Mouse (Mus musculus): ENCODE data around the gene Gata2. TPM values are rescaled to one million over a fixed set of nuclear protein-coding genes. Genes with fewer than 3 reads are reported as not detected.
A peak's percentile ranks its signal among the peaks of the same experiment; 100 is the strongest.

Gata2 gene
- total RNA-seq, 2 experiments from 2014 or later = 18.1 to 23.4 TPM

- peak in 1 of 2 experiments; percentile 45 for DNase-seq
These were observed 1.3 kb downstream of the Gata2 start for GRCm38 (mm10) chr6:88194978-88195325.

- peak; percentile 7 to 42 for DNase-seq
These were observed 2.5 kb downstream of the Gata2 start for GRCm38 (mm10) chr6:88196054-88196732.

- DNase-seq = peak in 1 of 2 experiments; percentile 45
These were observed 3.1 kb downstream of the Gata2 start for GRCm38 (mm10) chr6:88196733-88197312.

DNA sequence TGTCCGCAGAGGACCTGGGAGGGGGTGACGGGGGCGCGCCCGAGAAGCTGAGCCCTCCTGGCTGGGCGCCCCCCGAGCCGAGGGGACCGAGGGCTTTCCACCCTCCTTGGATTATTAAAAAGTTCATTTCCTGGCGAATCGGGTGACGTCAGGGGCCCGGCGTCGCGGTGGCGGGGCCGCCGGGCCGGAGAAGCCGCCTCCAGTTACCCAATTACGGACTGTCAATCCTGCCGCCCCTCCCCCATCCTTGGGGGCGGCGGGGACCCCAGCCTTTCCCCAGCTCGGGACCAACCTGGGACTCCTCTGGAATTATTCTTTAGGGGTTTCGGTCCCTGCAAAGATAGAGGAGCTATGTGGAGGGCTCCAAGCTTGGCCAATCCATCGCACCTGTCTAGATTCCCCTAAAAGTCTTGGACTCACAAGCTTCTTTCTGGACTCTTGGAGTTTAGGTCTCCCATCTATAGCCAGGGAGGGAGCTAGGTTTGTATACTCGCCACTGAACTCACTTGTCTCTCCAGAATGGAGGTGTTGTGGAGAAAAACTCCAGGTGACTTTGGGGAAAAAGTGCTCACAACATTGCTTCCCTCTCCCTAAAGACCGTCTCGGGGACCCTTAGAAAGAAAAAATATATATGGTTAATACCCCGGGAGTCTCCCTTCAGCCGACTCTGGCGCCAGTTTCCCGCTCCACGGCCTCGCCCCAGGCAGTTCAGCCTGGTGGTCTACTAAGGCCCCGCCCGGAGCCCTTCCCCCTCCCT lies 3.8 kb downstream of the Gata2 start:
- DNase-seq = peak; percentile 71 to 73

- DNase-seq = peak; percentile 87 to 92
These were observed 4.6 kb downstream of the Gata2 start for GRCm38 (mm10) chr6:88198070-88198940.

DNA sequence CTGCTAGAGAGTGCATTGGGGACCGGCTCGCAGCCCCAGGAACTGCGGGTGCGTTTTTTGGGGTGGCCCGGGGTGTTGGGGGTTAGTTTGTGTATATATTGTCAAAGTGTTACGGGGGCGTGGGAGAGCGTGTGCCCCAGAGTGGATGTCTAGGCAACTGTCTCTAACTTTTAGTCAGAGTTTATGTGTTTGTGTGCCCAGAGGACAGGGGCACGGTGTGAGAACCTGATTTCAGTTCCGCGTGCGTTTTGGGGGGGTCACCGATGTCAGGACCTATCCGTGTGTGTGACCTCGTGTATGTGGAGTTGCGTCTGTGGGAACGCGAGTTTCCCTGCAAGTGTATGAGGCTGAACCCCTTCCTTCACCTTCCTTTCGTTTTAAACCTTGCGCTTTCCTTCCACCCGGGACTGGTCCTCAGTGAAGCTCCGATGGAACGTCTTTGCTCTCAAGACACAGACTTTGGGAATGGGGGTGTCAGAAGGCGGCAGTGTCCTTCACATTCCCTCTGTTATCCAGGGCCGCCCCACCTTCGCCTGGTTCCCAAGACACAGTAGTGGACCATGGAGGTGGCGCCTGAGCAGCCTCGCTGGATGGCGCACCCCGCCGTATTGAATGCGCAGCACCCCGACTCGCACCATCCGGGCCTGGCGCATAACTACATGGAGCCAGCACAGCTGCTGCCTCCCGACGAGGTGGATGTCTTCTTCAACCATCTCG lies 5.5 kb downstream of the Gata2 start:
- peak in 1 of 2 experiments; percentile 50 for DNase-seq

- peak in 1 of 2 experiments; percentile 15 for DNase-seq
These were observed 6.3 kb downstream of the Gata2 start for GRCm38 (mm10) chr6:88199718-88200692.

DNA sequence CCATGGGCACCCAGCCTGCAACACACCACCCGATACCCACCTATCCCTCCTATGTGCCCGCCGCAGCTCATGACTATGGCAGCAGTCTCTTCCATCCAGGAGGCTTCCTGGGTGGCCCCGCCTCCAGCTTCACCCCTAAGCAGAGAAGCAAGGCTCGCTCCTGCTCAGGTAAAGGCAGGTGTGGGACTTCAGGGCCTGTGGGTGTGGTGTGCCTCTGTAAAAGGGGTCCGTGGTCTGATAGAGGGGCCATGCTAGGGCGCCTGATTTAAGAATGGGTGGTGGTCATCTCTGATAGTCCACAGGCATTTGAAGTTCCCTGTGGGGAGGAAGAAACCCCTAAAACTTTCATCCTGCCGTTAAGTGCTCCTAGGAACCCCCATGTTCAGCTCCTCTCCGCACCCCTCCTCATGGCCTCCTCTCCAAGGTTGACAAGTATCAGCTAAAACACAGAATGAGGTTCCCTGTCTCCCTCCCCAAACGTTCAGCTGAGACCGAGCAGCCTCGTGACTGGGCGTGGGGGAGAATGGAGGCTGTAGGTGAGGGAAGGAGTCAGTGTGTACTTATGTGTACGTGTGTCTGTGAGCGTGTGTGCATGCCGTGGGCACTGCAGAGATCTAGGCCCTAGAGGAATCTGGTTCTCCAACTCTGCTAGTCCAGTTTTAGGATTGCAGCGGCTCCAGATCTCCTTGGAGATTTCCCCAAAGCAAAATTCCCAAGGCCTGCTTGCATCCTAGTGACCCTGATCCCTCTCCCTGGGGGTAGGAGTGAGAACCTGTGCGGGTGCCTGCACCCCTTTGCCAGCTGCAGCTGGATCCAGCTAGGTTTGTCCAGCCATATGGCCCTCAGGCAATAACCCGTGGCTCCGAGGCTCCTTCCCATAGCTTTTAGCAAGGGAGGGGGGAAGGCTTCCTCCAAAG lies 7.3 kb downstream of the Gata2 start:
- DNase-seq = peak in 1 of 2 experiments; percentile 18

DNA sequence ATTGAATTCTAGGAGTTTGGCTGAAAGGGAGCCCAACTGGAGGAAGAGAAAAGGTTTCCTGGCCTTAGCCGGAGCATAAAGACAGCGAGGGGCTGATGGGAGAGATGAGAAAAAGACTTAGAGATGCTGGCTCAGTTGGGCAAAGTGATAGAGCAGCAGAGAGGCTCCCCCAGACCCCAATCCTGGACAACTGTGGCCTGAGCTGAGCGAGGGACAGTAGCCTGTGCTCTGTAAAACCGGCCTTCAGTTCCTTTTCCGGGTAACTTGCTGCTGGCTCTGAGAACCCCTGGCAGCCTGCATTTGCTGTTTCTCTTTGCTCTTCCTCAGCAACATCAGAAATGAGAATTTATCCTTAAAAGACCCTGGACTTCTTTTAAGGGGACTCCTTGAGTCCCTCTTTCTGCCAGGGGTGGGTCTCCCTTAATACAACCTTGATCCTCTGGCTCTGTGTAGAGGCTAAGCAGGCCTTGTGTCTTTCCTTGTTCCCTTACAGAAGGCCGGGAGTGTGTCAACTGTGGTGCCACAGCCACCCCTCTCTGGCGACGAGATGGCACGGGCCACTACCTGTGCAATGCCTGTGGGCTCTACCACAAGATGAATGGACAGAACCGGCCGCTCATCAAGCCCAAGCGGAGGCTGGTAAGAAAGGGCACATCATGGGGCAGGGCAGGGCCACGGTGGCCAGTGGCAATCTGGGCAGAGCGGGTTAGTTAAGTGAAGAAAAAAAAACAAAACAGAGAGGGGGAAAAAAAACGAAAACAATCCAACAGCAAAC lies 8.4 kb downstream of the Gata2 start:
- DNase-seq = peak in 1 of 2 experiments; percentile 37

GRCm38 (mm10) chr6:88202921-88203690 lies 9.4 kb downstream of the Gata2 start:
- peak; percentile 67 to 90 for DNase-seq

DNA sequence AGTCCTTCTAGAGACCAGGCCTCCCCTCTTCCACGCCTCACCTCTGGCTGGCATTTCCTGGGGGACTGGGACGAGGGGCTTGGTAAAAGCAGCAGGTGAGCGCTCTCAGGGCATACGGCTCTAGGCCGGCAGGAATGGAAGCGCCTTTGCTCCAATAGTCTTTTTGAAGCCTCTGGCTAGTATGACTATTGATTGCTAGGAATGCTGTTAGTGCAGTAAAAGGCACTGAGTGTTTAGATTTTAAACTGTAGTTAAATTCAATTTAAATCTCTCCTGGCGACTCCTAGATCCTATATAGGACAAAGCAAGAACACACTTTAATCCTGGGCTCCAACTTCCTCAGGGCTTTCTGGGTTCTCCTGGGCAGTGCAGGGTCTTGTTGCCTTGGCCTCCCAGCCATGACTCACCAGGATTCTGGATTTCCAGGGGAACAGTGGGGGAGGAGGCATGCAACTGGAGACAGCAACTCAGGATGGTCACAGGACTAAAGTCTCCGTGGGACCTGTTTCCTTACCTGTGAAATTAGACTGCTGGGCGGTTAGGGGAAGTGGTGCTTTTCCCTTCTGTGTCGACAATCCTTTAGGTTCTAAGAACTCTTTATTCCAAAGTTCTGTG lies 10.2 kb downstream of the Gata2 start:
- DNase-seq = no peak

GRCm38 (mm10) chr6:88204531-88205385 lies 11.1 kb downstream of the Gata2 start:
- peak; percentile 55 to 77 for DNase-seq

DNA sequence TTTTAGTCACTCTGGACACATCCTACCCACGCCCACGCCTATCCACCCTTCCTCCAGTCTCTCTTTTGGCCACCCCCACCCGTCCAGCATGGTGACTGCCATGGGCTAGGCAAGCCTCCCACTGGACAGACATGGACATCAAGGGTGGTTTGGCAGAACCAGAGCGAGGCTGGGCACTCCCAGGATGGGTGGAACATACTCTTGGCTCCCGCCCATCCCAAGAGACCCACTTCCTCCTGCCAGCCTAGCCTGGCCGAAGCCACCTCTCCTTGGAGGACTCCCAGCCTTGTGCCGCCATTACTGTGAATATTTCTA lies 11.7 kb downstream of the Gata2 start:
- DNase-seq = no peak

DNA sequence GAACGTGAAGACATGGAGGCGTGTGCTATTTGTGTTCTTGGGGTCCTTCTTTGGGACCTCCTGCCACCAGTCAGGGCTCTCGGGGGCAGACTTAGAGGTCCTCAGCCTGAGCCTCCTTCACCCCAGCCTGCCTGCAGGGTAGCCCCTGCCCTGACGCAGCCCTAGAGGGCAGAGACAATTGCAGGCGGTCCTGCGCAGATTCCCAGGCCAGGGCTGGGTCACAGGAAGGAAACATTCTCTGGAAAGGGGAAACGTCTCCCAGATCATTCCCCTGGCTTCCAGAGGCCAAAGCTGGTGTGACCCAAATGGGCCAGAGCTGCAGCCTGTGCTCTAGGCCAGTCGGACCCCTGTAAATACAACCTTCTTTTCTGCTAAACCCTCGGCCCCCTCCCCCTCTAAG lies 12.2 kb downstream of the Gata2 start:
- peak; percentile 57 to 82 for DNase-seq

DNA sequence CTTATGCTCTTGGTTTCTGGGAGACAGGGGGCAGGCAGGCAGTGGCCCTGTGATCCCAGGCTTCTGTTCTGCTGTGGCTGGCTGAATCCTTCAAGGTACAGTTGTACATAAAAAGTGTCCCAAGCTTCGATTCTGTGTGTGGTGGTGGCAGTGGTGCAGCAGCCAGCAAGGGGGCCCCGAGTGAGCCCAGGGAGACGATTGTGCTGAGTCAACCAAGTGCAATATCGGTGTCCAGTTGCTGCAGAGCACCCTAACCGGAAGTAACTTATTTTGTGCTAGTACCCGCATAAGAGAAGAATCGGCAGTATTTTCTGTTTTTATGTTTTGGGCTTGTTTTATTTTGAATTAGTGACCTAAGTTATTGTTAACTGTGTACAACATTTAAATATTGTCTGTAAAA lies 12.9 kb downstream of the Gata2 start:
- DNase-seq = no peak

GRCm38 (mm10) chr6:88207403-88208033 lies 13.8 kb downstream of the Gata2 start:
- DNase-seq = no peak

All from heart, adult 18-20 months (tissue).